Mouse (Mus musculus) heart, adult 11 months (tissue): ENCODE measurements around the gene Zfp607a.
"Not testable (repeated sequence)": the region's sequence is repeated elsewhere in the genome, so short reads cannot be mapped to it uniquely, and the experiment has no call there.

ENCODE experiments used
- DNase-seq: peaks from one replicate; pipeline ENCODE4 v3.0.0; 2022

The Zfp607a gene

GRCm38 (mm10) chr7:27857227-27857626, at the start of gene Zfp607a:
Zfp607a (plus strand) TSS chr7:27857527.
- peak; percentile 19 for DNase-seq

- DNase-seq = peak; percentile 55
These were observed 38.7 kb upstream of the Zfp607a start for GRCm38 (mm10) chr7:27818526-27819110.

- no peak for DNase-seq
These were observed 34.7 kb upstream of the Zfp607a start for GRCm38 (mm10) chr7:27822611-27823010.

- peak; percentile 46 for DNase-seq
These were observed 23.2 kb upstream of the Zfp607a start for GRCm38 (mm10) chr7:27834131-27834530.

GRCm38 (mm10) chr7:27837896-27838295, 19.4 kb upstream of the Zfp607a start:
- DNase-seq = peak; percentile 57

GRCm38 (mm10) chr7:27838323-27839249, 18.7 kb upstream of the Zfp607a start, which contains the start of gene Zfp59:
Zfp59 (plus strand) TSS chr7:27838607.
- peak; percentile 99 for DNase-seq

GRCm38 (mm10) chr7:27839596-27839995, 17.7 kb upstream of the Zfp607a start:
- peak; percentile 85 for DNase-seq

GRCm38 (mm10) chr7:27840104-27840503, 17.2 kb upstream of the Zfp607a start:
- peak; percentile 15 for DNase-seq

- DNase-seq = peak; percentile 79
These were observed 2.2 kb downstream of the Zfp607a start for GRCm38 (mm10) chr7:27859301-27860251.

- DNase-seq = peak; percentile 99
These were observed 3.3 kb downstream of the Zfp607a start for GRCm38 (mm10) chr7:27860396-27861235.

GRCm38 (mm10) chr7:27862578-27862977, 5.3 kb downstream of the Zfp607a start:
- DNase-seq = not testable (repeated sequence)

- no peak for DNase-seq
These were observed 24.4 kb downstream of the Zfp607a start for GRCm38 (mm10) chr7:27881721-27882120.

GRCm38 (mm10) chr7:27900601-27901000, 43.3 kb downstream of the Zfp607a start:
- DNase-seq = no peak

GRCm38 (mm10) chr7:27905061-27905848, 47.9 kb downstream of the Zfp607a start:
- DNase-seq = no peak

GRCm38 (mm10) chr7:27910952-27911351, 53.6 kb downstream of the Zfp607a start:
- DNase-seq = not testable (repeated sequence)

- DNase-seq = not testable (repeated sequence)
These were observed 69.7 kb downstream of the Zfp607a start for GRCm38 (mm10) chr7:27927041-27927440.

GRCm38 (mm10) chr7:27928818-27929695, 71.7 kb downstream of the Zfp607a start, which contains the start of gene Zfp974:
Zfp974 (minus strand) TSS chr7:27929460.
- peak; percentile 96 for DNase-seq
